Mouse (Mus musculus): ENCODE results near the gene Tarbp2.

Tarbp2 gene

DNA sequence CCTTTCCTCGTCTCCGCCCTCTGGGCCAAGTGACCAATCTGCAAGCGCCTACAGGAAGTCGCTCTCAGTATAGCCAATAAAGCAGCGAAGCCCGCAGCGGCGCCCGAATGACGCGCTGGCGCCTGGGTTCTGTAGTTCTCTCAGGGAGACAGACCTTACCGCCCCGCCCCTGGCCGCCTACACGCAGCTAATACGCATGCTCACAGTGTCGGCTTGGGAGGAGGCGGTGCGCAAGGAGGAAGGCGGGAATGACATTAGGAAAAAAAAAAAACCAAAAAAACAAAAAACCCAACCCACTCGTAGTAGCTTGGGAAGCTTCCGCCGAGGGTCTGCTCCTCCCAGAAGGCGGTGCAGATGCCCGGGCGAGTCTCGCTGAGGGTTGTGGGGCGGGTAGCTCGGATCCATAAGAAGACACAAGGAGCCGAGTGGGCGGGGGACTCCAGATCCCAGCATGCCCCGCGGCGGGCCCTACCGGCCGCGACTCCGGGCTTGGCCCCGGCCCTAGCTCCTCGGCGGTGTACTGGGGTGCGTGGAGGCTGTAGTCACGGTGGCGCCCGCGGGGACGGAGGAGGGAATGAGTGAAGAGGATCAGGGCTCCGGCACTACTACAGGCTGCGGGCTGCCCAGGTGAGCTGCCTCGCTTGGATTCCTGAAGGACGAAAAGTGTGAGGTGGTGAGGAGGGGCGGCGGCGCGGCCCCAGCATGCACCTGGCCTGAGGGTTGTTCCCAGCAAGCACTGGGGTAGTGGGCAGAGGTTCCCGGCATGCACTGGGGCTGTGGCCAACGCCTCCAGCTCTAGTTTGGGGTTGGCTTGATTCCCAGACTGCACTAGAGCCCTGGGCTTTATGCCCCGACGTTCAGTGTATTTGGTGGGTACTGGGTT, at the start of gene Tarbp2:
Gene Tarbp2 (plus strand): TSS at position 217 of the 883 bp plus-strand sequence.
- DNase-seq (ENCODE audit: low read depth) = peak; percentile 99

DNA sequence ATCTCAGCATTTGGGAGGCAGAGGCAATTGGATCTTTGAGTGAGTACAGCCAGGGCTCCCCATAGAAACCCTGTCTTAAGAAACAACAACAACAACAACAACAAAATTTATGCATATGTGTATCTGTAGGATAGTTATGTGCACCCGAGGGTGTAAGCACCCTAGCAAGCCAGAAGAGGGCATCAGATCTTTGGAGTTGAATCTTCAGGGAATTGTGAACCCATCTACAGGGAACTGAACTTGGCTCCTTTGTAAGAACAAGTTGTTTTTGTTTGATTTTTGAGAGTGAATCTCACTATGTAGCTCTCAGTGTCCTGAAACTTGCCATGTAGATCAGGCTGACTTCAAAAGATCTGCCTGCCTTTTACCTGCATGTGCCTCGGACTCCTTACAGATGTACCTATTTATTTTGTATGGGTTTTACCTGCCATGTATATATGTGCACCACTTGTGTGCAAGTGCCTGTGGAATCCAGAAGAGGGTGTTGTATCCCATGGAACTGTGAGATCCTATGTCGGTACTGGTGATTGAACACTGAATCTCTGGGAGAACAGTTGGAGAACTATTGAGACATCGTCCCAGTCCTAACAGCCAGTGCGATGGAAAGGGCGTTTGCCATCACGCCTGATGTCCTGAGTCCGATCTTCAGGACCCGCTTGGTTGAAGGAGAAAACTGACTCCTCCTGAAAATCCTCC, 49.2 kb upstream of the Tarbp2 start:
- no peak for DNase-seq (ENCODE audit: low read depth)

DNA sequence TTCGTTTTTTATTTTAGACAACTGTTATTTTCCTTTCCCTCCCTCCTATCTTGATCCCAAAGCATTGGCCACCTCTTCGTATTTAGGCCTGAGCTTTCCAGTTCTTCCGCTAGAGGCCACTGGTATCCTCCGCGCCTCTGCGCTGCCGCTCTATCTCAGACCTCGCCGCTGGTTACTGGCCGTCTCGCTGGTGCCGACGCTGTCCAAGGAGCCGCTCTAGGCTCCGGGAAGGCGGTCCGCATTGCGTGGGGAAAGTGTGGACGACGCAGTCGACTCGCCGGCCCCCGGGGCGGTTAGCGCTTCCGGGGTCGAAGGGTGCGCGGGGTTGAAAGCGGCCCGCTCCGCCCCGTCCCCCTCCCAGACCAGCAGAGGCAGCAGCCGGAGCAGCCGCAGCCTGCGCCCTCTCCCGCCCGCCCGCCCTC, 47.8 kb upstream of the Tarbp2 start, which contains the start of gene Pcbp2:
Gene Pcbp2 (plus strand): TSS at position 357 of the 422 bp plus-strand sequence.
- DNase-seq (ENCODE audit: low read depth) = peak; percentile 96

DNA sequence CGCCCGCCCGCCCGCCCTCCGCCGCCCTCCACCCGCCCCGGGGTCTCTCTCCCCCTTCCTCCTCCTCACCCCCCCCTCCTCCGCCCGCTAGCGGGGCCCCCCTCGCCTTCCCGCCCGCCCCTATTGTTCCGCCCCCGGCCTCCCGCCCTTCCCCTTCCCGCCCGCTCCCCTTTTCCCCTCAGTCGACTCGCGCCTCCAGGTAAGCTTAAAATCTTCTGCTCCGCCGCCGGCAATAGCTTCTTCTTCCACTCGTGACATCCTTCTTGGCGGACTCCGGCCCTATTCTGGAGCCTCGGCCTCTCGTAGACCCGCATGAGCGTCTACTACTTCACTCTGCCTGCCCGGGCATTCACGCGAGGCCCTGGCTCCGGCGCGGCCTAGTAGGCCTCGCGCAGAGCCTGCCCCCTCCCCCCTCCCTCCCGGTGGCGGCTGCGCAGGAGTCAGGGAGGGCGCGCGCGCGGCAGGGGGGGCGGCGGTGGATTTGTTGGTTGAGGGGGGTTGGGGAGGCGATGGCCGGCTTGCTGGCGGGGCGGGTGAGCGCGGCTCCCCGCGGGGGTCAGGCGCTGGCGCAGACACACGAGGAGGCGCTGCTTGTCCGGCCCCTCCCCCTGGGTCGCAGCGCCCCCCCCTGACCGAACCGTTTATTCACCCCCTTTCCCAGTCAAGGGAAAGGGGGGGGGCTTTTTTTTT, 47.2 kb upstream of the Tarbp2 start:
- peak; percentile 41 for DNase-seq (ENCODE audit: low read depth)

DNA sequence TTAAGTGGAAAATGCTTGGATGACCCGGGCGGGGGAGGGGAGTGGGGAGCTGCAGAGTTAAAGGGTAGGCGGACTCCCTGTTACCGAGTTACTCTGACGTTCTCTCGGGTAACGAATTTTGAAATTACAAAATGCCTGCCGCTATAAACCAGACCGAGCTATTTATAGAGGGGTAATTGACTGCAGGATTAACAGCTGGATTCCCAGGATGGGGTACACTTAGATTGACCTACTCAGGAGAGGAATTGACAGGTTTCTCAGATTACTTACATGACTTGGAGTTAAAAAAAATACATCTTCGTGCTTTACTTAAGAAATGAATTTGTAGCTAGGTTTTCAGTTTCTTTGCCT, 46.7 kb upstream of the Tarbp2 start:
- DNase-seq (ENCODE audit: low read depth) = no peak

DNA sequence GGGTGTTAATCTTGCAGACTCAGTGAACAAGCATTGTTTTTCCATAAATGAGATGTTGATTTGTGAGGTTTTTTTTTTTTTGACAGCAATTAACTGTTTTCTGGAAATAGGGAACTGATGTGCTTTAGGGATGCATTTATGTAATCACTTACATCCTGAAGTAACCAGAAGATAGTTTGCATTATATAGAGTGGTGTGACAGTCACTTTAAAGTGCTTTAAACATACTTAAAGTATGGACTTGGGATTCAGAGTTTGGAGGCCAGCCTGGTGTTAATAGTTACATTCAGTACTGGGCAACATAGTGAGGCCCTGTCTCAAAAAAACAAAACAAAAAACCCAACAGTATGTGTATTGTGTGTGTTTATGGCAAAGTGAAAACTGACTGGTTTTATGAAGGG, 46.3 kb upstream of the Tarbp2 start:
- DNase-seq (ENCODE audit: low read depth) = no peak

DNA sequence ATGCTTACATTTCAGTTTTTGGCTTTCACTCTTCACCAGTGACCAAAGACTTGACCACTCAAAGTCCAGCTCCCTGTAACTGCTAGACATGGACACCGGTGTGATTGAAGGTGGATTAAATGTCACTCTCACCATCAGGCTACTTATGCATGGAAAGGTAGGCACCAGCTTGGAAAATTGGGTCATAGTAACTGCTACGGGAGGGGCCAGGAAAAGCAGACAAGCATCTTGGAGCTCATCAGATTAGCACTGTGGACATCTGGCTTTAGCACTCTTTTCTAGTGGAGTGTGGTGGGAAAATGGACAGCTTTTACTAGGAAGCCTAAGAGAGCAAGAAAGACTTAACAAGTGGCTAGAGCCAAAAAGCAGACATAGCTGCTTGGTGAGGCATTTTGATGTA, 44.7 kb upstream of the Tarbp2 start:
- DNase-seq (ENCODE audit: low read depth) = no peak

DNA sequence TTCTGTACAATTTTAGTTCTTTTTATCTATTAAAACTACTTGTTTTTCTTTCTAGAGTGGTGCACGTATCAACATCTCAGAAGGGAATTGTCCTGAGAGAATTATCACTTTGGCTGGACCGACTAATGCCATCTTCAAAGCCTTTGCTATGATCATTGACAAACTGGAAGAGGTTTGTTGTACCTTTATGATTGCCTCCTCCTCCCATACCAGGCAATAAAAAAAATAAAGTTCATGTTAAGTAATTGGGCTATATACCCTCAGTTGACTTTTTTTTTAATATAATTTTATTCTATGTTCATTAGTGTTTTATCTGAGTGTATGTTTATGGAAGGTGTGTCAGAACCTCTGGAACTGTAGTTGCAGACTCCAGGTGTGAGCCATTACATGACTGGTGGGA, 43.5 kb upstream of the Tarbp2 start:
- no peak for DNase-seq (ENCODE audit: low read depth)

DNA sequence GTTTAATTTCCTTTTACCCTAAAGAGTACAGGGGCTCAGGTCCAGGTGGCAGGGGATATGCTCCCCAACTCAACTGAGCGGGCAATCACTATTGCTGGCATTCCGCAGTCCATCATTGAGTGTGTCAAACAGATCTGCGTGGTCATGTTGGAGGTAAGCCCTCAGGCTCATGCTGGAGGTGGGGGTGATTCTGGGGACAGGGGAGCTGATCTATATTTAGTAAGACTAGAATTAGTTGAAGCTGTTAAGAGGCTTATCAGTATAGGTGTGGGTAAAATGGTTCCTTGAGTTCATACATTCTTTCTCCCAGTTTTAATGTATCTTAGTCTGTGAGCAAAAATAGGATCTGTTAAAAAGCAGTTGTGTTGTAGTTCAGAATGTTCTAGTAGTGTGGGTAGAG, 34.9 kb upstream of the Tarbp2 start:
- DNase-seq (ENCODE audit: low read depth) = no peak

DNA sequence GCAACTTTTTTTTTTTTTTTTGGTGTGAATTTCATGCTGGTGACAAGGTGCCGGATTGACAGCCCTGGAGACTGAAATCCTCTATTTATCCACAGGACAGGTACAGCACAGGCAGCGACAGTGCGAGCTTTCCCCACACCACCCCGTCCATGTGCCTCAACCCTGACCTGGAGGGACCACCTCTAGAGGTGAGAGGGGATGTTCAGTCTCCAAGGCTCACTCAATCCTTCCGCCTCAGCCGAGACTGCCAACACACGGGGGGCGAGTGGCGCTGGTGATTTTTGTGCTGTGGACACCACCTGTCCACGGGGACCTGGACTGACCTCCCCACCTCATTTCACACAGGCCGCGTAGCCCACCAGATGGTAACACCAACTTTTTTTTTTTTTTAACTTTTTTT, 32.1 kb upstream of the Tarbp2 start:
- no peak for DNase-seq (ENCODE audit: low read depth)

DNA sequence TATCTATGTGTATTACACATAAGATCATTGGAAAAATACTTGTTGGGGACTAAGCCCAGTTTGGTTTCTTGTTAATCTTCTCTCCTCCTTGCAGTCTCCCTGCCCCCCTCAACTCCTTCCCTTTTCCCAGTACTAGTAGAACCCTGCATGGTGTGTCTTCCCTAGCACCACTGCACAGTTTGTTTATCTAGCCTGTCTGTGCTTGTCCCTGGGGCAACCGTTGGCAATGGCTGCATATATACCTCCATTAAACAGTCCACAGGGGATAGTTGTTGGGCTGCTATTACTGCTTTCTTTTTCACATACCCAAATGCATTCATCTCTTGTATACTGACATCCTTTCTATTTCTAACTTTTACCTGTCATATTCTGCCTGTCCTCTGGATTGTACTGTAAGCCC, 30.3 kb upstream of the Tarbp2 start:
- no peak for DNase-seq (ENCODE audit: low read depth)

DNA sequence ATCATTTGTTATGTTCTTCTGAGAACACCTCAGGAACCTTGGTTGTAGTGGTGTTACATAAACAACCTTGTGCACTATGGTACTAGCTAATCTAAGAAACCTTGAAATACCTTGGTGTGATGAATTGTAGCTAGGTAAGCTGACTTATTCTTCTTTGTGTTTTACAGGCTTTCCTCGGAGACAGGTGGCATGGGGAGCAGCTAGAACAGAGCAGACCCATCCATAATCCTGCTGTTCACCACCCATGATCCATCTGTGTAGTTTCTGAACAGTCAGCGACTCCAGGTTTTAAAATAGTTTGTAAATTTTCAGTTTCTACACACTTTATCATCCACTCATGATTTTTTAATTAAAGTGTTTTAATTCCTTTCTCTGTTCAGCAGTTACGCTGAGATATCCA, 19.7 kb upstream of the Tarbp2 start:
- no peak for DNase-seq (ENCODE audit: low read depth)

DNA sequence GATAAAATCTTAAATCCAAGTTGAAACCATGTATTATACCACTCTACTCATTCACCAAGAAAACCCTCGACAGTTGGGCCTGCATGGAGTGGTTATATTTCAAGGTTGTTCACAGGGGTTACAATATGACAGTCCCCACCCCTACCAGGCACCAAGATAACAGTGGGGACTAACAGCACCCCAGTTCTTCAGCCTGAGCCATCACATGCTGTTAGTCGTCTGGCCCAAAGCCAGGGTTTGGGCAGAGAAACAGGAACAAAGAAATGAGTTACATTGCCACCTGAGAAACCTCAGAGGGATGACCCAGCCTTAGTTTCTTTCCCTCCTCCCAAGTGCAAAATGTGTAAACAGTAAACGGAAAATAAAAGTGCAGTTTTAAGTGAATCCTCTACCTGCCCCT, 18.6 kb upstream of the Tarbp2 start:
- DNase-seq (ENCODE audit: low read depth) = no peak

DNA sequence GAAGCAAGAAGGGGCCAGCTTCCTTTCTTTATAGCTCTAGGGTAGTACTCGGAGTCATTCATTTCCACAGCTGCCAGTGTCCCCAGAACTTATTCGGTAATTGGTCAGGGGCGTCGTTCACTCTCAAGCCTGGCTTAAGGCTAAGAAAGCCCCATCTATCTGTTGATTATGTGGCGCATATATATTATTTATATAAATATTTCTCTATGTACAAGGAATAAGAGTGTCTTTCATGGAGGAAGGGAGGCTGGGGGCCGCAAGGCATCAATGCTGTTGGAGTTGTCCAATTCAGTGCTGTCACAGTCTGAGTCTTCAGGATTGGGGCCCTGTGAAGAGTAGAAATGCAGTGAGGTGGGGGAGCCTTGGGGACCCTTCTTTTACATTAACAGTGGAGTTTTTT, 18.1 kb upstream of the Tarbp2 start:
- no peak for DNase-seq (ENCODE audit: low read depth)

DNA sequence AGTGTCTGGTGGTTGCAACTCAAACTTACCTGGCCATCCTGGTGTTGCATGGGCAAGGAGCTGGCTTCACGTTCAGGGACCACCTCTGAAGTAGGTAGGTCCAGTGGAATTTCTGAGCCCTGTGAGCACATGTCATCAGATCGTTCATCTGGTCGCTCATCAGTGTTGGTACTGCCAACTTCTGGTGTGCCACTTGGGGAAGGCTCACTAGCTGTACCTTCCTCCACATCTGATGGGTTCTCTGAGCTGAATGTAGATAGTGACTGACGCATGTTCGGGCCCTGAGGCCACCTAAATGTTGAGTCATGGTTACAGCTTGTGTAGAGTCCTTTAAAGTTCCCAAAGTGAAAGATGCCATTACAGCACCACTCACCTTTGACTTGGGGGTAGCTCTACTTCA, 17.5 kb upstream of the Tarbp2 start:
- no peak for DNase-seq (ENCODE audit: low read depth)

DNA sequence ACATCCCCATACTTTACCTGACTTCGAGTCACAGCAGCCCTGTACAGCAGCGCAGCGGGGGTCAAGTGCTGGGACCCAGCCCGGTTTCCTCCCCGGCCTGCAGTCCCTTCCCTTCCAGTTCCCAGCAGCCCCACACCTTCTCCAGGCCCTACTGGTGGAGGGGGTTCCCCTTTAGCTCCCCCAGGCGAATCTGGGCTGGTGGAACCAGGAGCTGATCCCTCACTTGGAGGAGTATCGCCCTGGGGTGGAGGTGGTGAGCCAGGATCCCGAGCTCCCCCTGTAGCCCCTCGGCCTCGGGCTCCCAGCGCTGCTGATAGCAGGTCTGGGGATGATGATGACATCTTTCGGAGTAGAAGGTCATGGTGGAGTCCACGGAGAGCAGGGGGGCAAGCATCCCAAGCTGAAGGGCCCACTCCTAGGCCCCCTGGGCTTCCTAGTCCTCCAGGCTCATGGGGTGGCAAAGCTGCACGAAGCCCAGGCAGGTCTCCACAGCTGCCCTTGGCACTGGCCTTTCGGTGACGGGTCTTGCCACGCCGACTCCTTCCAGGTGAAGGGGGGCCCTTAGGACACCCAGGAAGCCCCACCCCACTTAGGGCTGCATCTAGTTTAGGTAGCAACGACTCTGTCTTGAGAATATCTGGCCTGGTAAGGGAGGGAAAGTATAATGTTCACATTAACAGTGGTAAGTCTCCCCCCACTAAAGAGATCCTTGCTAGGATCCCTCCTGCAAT, 16.7 kb upstream of the Tarbp2 start:
- DNase-seq (ENCODE audit: low read depth) = no peak

DNA sequence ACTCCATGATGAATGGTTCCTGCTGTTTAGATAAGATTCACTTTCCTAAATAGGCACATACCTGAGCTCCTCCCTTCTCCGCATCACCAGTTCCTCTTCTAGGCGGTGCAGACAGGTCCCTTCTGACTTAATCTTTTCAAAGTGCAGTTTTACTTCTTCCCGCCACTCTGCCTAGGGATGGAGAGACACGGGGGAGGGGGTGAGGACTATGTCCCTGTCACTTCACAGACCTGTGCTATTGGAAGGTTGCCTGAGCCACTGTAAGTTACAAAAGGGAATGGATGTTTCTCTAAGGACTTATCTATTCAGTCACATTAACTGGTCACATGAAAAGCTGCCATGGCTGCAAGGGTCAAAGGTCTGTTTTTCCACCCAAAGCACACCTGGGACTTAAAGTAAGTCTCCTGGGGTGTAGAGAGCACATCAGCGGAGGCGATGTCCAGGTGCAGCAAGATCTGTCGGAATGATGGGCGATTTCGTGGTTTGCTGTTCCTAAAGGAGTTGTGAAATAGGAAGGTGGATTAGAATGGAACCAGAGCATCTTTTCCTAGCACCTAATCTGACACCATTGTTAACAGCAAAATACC, 15.6 kb upstream of the Tarbp2 start:
- no peak for DNase-seq (ENCODE audit: low read depth)

DNA sequence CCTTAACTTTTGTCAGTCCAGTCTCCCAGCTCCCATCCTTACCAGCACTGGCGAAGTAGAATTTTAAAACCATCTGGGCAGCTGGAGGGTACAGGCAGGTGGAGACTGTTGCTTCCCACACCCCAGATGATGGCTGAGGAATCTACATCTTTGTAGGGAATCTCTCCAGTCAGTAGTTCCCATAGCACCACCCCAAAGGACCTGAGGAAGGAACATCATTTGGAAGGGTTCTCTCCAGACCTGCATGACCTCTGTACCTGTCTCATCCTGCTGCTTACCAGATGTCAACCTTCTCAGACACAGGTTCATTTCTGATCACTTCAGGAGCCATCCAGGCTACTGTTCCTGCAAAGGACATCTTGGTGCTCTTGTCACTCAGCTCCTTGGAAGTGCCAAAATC, 14.5 kb upstream of the Tarbp2 start, which contains the start of gene Gm10337:
Gene Gm10337 (plus strand): TSS at position 276 of the 400 bp plus-strand sequence.
- no peak for DNase-seq (ENCODE audit: low read depth)

DNA sequence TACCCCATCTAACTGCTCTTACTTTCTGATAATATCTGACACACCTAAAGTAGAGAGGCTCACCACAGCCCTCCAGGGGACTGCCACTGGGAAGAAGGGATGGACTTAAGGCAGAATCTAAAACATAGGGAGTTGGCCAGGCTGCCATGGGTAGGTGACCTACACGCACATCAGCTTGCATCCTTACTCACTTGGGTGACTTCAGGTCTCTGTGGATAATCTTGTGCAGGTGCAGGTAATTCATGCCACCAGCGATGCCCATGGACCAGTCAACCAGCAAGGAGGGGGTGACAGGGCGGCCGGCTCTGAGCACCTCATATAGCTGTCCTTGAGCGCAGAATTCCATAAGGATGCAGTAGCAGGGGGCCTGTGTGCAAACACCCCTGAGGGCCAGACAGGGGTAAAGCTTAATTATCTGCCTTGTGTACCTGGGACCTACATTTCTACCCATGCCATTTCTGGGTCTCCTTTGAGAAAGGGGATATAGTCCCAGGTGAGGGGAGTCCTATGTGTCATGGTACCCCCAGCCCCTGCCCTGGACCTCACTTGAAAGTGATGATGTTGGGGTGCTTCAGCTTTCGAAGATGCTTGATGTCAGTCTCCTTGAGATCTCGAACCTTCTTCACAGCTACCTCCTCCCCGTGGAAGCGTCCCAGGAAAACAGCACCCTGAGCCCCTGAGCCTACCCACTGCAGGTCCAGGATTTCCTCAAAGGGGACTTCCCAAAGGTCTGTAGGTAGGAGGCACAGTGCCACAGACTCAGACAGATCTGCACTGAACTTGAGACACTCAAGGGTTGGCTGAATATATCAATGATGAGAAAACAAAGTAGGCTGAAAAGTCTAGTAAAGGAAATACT, 13.8 kb upstream of the Tarbp2 start:
- DNase-seq (ENCODE audit: low read depth) = no peak

DNA sequence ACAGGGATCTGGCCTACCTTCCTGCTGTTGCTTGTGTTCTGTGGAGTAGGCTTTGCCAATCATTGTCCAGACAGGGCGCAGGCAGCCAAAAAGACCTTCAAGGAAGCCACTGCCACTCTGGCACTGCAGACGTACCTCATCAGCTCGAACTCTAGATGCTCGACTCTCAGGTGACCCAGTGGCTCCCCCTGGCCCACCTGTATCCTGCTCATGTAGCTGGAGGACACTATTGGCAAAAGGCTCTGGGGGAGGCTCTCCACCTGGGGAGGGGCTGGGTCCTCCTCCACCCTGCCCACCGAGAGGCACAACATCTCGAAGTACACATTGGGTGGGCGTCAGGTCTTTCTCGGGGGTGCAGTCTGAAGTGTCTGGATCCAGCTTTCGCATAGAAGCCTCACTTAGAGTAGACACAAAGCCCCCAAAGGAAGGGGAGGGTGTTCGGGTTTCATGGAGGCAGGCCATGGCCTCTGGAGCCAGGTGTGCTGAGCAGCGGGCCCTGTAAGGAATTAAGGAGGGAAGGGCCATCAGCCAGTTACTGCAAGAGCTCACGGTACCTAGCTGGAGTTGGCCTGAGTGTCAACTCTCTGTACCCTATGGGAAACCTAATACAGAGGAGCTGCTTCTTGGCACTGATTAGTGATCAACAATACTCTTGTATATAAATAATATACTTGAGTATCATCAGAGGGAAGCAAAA, 12.8 kb upstream of the Tarbp2 start:
- DNase-seq (ENCODE audit: low read depth) = no peak
